Mouse (Mus musculus) thymus, postnatal 4 days (tissue): ENCODE results near the gene Sectm1b.
A peak's percentile ranks its signal among the peaks of the same experiment; 100 is the strongest.
"Not testable (repeated sequence)": the region's sequence is repeated elsewhere in the genome, so short reads cannot be mapped to it uniquely, and the experiment has no call there.

ENCODE experiments used
- DNase-seq: peaks from one replicate; pipeline ENCODE4 v3.0.0; 2021

The Sectm1b gene

GRCm38 (mm10) chr11:121063379-121063778 lies at the start of gene Sectm1b:
Gene Sectm1b (minus strand): TSS chr11:121063569.
- DNase-seq = no peak

GRCm38 (mm10) chr11:121112091-121112775 lies 48.9 kb upstream of the Sectm1b start:
- DNase-seq = no peak

GRCm38 (mm10) chr11:121111601-121112000 lies 48.2 kb upstream of the Sectm1b start:
- no peak for DNase-seq

GRCm38 (mm10) chr11:121111051-121111450 lies 47.7 kb upstream of the Sectm1b start:
- no peak for DNase-seq

GRCm38 (mm10) chr11:121109986-121110385 lies 46.6 kb upstream of the Sectm1b start:
- DNase-seq = no peak

GRCm38 (mm10) chr11:121108061-121108460 lies 44.7 kb upstream of the Sectm1b start:
- no peak for DNase-seq

- DNase-seq = not testable (repeated sequence)
Observed at GRCm38 (mm10) chr11:121107242-121107641, 43.9 kb upstream of the Sectm1b start.

- no peak for DNase-seq
Observed at GRCm38 (mm10) chr11:121101124-121101805, 37.9 kb upstream of the Sectm1b start.

GRCm38 (mm10) chr11:121100692-121101091 lies 37.3 kb upstream of the Sectm1b start:
- no peak for DNase-seq

- no peak for DNase-seq
Observed at GRCm38 (mm10) chr11:121099762-121100161, 36.4 kb upstream of the Sectm1b start.

- no peak for DNase-seq
Observed at GRCm38 (mm10) chr11:121092606-121093585, 29.5 kb upstream of the Sectm1b start.

- no peak for DNase-seq
Observed at GRCm38 (mm10) chr11:121090943-121091342, 27.6 kb upstream of the Sectm1b start.

GRCm38 (mm10) chr11:121089756-121090546 lies 26.6 kb upstream of the Sectm1b start:
- DNase-seq = no peak

GRCm38 (mm10) chr11:121088997-121089396 lies 25.6 kb upstream of the Sectm1b start:
- no peak for DNase-seq

- DNase-seq = no peak
Observed at GRCm38 (mm10) chr11:121086296-121086695, 22.9 kb upstream of the Sectm1b start.

- no peak for DNase-seq
Observed at GRCm38 (mm10) chr11:121085181-121085580, 21.8 kb upstream of the Sectm1b start.

GRCm38 (mm10) chr11:121082857-121083500 lies 19.6 kb upstream of the Sectm1b start:
- peak; percentile 33 for DNase-seq

GRCm38 (mm10) chr11:121082250-121082649 lies 18.9 kb upstream of the Sectm1b start:
- no peak for DNase-seq

GRCm38 (mm10) chr11:121081120-121081519 lies 17.8 kb upstream of the Sectm1b start, which contains the start of gene Sectm1a:
Gene Sectm1a (minus strand): TSS chr11:121081220.
- DNase-seq = no peak

GRCm38 (mm10) chr11:121080330-121080729 lies 17.0 kb upstream of the Sectm1b start:
- DNase-seq = no peak

- DNase-seq = no peak
Observed at GRCm38 (mm10) chr11:121075655-121076054, 12.3 kb upstream of the Sectm1b start.

- DNase-seq = not testable (repeated sequence)
Observed at GRCm38 (mm10) chr11:121069662-121070061, 6.3 kb upstream of the Sectm1b start.
